Mouse (Mus musculus) hindbrain, embryonic 11.5 days (tissue): ENCODE results near the gene Mtmr3. TPM values are rescaled to one million over a fixed set of nuclear protein-coding genes. Genes with fewer than 3 reads are reported as not detected.

ENCODE experiments used
- ATAC-seq: fragments of 200-750 bp; cut with Nextera tagmentation; 2 replicates; pipeline ENCODE4 v1.8.0; 2017; ENCODE audit warnings: mild to moderate bottlenecking, moderate TSS enrichment, moderate library complexity; ENCODE audit not compliant: low FRiP score
- DNase-seq: peaks from one replicate; pipeline ENCODE4 v3.0.0-alpha.2; 2015; ENCODE audit warnings: low spot score
- H3K27ac ChIP-seq: fragments of 300-500 bp; sonication (generic); 2 replicates; pipeline ENCODE4 v1.5.1; 2014; ENCODE audit warnings: mild to moderate bottlenecking, low read depth, low read length
- H3K27me3 ChIP-seq: fragments of 300-500 bp; sonication (generic); 2 replicates; pipeline ENCODE4 v1.6.1; 2014; ENCODE audit warnings: mild to moderate bottlenecking, low read length, moderate library complexity, mixed read lengths; ENCODE audit not compliant: control insufficient read depth, insufficient read depth
- H3K36me3 ChIP-seq: fragments of 300-500 bp; sonication (generic); 2 replicates; pipeline ENCODE4 v1.6.1; 2014; ENCODE audit warnings: mild to moderate bottlenecking, low read length, moderate library complexity, mixed read lengths; ENCODE audit not compliant: control insufficient read depth, insufficient read depth
- H3K4me1 ChIP-seq: fragments of 300-500 bp; sonication (generic); replicated peaks from 2 replicates; pipeline ENCODE4 v1.6.1; 2014; ENCODE audit warnings: low read length, mixed read lengths; ENCODE audit not compliant: control insufficient read depth, insufficient read depth
- H3K4me2 ChIP-seq: fragments of 300-500 bp; sonication (generic); replicated peaks from 2 replicates; pipeline ENCODE4 v1.6.1; 2014; ENCODE audit warnings: mild to moderate bottlenecking, low read depth, low read length
- H3K4me3 ChIP-seq: fragments of 300-500 bp; sonication (generic); 2 replicates; pipeline ENCODE4 v1.5.1; 2014; ENCODE audit warnings: low read depth, low read length
- H3K9ac ChIP-seq: fragments of 300-500 bp; sonication (generic); 2 replicates; pipeline ENCODE4 v1.6.1; 2014; ENCODE audit warnings: low read depth, low read length
- H3K9me3 ChIP-seq: fragments of 300-500 bp; sonication (generic); 2 replicates; pipeline ENCODE4 v1.6.1; 2016; ENCODE audit warnings: low read length; ENCODE audit not compliant: control insufficient read depth
- WGBS: fragments of 180-500 bp; shearing (Covaris S2); extraction: QIAGEN DNeasy Blood & Tissue Kit; methylation state at CpG from one replicate; pipeline ENCODE4 v1.1.7; 2014; 5-methylcytosine and 5-hydroxymethylcytosine counted together
- polyA plus RNA-seq: library from polyadenylated mRNA; unstranded; fragments of >200 nt; fragmentation: Nextera tagmentation; extraction: Ambion mirVana; gene quantifications from 2 replicates; pipeline ENCODE4 v1.2.1, GENCODE M21; 2014

Gene Mtmr3
- polyA plus RNA-seq, 1 experiment from 2014 or later = 29.2 TPM

DNA sequence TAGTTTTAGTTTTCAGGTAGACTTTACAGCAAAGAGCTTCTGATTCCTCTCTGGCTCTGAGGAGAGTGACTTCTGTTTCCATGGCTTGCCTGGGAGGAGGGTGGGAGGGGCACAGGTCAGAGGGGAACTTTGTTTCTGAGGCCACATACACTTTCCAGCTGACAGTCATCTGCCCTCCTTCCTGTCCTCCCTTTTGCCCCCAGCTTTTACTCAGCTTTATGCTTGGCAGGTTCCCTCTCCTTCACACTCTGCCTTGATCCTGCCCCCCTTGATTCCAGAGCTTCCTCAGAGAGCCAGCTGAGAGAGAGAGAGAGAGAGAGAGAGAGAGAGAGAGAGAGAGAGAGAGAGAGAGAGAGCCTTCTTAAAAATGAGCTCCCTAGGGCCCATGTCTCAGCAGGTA, 123.4 kb downstream of the Mtmr3 start:
- Histone ChIP-seq H3K4me2 (no peak overlapping the region), H3K4me3 (no peak overlapping the region), H3K27ac (no peak overlapping the region), H3K4me1 (no peaks in the 10 kb centered on the region), H3K36me3 (no peaks in the 10 kb centered on the region), H3K9ac (no peak overlapping the region), H3K27me3 (no peaks in the 10 kb centered on the region), H3K9me3 (no peaks in the 10 kb centered on the region)
- ATAC-seq (no peak), DNase-seq (no peak)

DNA sequence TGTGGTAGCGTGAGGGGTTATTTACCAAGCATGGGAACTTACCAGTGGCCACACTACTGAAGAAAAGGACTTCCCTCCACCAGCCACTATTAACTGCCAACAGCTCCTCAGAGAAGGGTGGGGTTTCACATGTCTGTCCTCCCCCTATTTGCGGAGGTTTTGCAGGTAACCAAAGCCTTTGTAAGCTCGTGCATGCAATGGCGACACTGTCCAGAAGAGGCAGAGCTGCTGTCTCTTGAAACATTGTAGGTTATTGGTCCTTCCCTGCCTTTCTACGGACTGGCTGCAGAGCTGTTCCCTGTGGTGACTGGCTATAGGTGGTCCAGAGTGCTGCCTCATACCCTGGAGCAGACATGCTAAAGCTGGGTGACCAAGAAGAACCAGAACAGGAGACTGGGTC, 125.6 kb downstream of the Mtmr3 start:
- H3K27me3 ChIP-seq = no peaks in the 10 kb centered on the region
- ATAC-seq (no peak), DNase-seq (no peak)
- no peak overlapping the region for H3K9ac ChIP-seq
- no peak overlapping the region for H3K4me3 ChIP-seq
- WGBS = 69% methylated on average over 5 of the region's 5 CpGs
- H3K4me2 ChIP-seq = no peak overlapping the region
- no peaks in the 10 kb centered on the region for H3K36me3 ChIP-seq
- no peaks in the 10 kb centered on the region for H3K4me1 ChIP-seq
- H3K9me3 ChIP-seq = no peaks in the 10 kb centered on the region
- no peak overlapping the region for H3K27ac ChIP-seq

DNA sequence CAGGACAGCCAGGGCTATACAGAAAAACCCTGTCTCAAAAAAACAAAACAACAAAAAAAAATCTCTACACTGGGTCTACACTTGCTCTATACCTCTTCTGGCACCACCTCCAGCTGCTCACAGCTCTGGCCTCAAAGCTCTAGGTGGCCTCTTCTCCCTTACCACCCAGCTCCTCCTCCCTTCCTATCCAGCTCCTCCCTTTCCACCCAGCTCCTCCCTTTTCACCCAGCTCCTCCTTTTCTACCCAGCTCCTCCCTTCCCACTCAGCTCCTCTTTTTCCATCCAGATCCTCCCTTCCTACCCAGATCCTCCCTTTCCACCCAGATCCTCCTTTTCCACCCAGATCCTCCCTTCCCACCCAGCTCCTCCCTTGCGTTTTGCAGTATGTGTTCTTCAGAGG, 127.2 kb downstream of the Mtmr3 start:
- Histone ChIP-seq H3K27me3 (no peaks in the 10 kb centered on the region), H3K4me3 (no peak overlapping the region), H3K9me3 (no peaks in the 10 kb centered on the region), H3K27ac (no peak overlapping the region), H3K4me2 (no peak overlapping the region), H3K4me1 (no peaks in the 10 kb centered on the region), H3K36me3 (no peaks in the 10 kb centered on the region), H3K9ac (no peak overlapping the region)
- DNase-seq = no peak
- WGBS = 88% methylated on average over 1 of the region's 1 CpGs
- ATAC-seq = no peak

DNA sequence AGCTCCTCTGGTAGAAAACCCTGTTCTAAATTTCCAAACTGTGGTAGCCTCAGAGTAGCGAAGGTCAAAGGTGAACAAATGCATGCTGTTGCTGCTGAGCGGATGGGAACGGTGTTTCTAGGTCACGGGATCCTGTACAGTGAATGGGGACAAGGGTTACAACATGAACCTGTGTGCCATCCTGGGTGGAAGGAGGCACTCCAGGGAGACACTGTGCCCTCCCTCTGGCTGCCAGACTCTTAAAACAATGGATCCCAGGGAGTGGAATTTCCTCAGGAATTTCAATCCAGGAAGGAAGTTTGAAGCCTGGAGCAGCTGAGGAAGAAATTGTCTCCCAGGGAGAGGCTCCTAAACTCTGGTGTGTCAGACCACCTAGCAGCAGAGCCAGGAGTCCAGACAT, 128.5 kb downstream of the Mtmr3 start:
- 60% methylated on average over 4 of the region's 4 CpGs for whole genome bisulfite sequencing

DNA sequence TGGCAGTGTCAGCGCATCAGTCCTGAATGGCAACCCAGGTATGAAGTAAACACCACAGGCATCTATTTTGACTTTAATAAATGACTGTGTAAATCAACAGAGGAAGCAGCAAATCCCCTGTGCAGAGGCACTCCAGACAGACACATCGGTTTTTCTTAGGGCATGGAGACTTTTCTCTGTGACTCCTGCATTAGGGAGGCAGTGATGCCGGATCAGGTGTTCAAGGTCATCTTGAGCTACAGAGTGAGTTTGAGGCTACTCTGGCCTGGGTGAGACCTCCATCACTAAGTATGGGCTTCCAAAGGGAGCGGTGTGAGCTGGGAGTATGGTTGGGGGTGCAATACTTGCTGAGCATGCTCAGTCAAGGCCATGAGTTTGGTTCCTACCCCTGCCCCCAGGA, 130.0 kb downstream of the Mtmr3 start:
- WGBS = 91% methylated on average over 4 of the region's 4 CpGs
- Histone ChIP-seq H3K4me3 (no peak overlapping the region), H3K27ac (no peak overlapping the region), H3K27me3 (no peaks in the 10 kb centered on the region), H3K9me3 (no peaks in the 10 kb centered on the region), H3K4me2 (no peak overlapping the region), H3K36me3 (no peaks in the 10 kb centered on the region), H3K4me1 (no peaks in the 10 kb centered on the region), H3K9ac (no peak overlapping the region)
- DNase-seq (no peak), ATAC-seq (no peak)

More for the DNA sequence above, 128.5 kb downstream of the Mtmr3 start:
- Histone ChIP-seq H3K9me3 (no peaks in the 10 kb centered on the region), H3K36me3 (no peaks in the 10 kb centered on the region), H3K4me2 (no peak overlapping the region), H3K9ac (no peak overlapping the region), H3K27me3 (no peaks in the 10 kb centered on the region), H3K27ac (no peak overlapping the region), H3K4me1 (no peaks in the 10 kb centered on the region), H3K4me3 (no peak overlapping the region)
- no peak for ATAC-seq
- DNase-seq = no peak

DNA sequence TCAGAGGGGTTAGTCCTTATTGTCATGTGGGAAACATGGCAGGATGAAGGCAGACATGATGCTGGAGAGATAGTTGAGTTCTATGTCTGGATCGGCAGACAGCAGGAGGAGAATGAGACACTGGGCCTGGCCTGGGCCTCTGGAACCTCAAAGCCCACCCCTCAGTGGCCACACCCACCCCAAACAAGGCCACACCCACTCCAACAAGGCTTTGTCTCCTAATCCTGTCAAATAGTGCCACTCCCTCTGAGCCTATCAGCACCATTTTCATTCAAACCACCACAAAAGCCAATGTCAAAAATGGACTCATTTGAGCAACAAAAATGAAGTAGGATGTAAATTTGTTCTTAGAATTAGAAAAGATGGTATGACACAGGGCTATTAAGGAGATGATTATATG, 130.5 kb downstream of the Mtmr3 start:
- no peaks in the 10 kb centered on the region for H3K4me1 ChIP-seq
- H3K9me3 ChIP-seq = no peaks in the 10 kb centered on the region
- WGBS = 82% methylated on average over 1 of the region's 1 CpGs
- no peaks in the 10 kb centered on the region for H3K36me3 ChIP-seq
- no peak overlapping the region for H3K4me3 ChIP-seq
- no peaks in the 10 kb centered on the region for H3K27me3 ChIP-seq
- no peak overlapping the region for H3K27ac ChIP-seq
- DNase-seq (no peak), ATAC-seq (no peak)
- no peak overlapping the region for H3K4me2 ChIP-seq
- no peak overlapping the region for H3K9ac ChIP-seq

DNA sequence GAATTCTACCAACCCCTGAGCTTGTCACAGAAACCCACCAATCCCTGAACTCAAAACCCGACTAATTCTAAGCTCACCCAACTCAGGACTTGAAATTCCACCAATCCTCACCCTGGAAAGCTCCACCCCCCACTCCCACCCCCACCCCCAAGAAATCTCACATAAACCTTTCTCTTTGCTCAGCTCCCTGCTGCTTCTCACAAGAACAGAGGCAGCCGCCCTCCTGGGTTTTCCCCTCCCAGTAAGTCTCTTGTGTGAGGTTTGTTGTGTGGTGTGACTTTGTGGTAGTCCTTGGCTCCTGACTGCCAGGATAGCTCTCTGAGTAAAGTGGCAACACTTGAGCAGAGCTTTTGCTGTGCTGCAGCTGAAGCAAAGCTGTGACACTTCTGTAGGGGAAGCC, 131.8 kb downstream of the Mtmr3 start:
- Histone ChIP-seq H3K9ac (no peak overlapping the region), H3K36me3 (no peaks in the 10 kb centered on the region), H3K27ac (no peak overlapping the region), H3K4me1 (no peaks in the 10 kb centered on the region), H3K4me2 (no peak overlapping the region), H3K9me3 (no peaks in the 10 kb centered on the region), H3K27me3 (no peaks in the 10 kb centered on the region), H3K4me3 (no peak overlapping the region)
- WGBS = 48% methylated on average over 2 of the region's 2 CpGs
- no peak for DNase-seq
- no peak for ATAC-seq

DNA sequence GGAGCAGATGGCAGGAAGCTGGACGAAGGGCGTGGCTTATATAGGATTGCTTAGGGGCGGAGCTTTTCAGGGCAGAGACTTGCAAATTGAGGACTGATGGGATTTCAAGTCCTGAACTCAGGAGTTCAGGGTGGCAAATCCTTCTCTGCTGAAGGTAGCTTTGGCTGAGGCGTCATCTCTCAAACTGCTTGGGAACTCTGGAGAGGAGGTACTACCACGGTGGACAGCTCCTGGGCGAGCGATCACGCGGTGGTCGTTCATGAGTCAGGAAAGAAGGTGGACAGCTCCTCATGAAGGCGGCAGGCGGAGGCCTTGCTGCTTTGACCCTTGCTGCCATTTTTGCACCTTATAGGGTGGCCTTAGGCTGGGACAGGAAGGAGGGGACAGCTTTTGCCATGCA, 133.5 kb downstream of the Mtmr3 start:
- 29% methylated on average over 12 of the region's 12 CpGs for WGBS
- Histone ChIP-seq H3K4me1 (no peaks in the 10 kb centered on the region), H3K4me2 (no peak overlapping the region), H3K9ac (no peak overlapping the region), H3K27ac (no peak overlapping the region), H3K4me3 (no peak overlapping the region), H3K27me3 (no peaks in the 10 kb centered on the region), H3K9me3 (no peaks in the 10 kb centered on the region), H3K36me3 (no peaks in the 10 kb centered on the region)
- DNase-seq (peak; percentile 25), ATAC-seq (no peak)

DNA sequence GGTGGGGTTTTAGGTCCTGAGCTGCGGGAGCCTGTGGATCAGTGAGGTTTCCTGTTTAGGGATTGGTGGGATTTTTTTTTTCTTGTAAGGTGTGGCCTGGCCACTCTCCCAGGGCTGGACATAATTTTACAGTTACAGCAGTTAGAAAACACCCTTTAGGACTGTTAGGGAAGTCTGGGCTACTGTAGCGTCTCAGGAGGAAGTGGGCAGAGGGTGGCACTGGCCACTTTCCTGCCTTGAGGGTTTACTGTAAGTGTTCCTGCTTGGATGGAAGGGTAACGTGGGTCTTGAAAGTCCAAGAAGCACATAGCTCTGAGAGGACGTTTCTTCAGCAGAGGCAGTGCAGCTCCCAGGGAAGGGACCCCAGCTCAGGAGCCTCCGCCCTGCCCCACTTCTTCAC, 134.0 kb downstream of the Mtmr3 start:
- no peaks in the 10 kb centered on the region for H3K27me3 ChIP-seq
- no peak overlapping the region for H3K27ac ChIP-seq
- DNase-seq (no peak), ATAC-seq (no peak)
- no peak overlapping the region for H3K4me3 ChIP-seq
- H3K36me3 ChIP-seq = no peaks in the 10 kb centered on the region
- no peaks in the 10 kb centered on the region for H3K4me1 ChIP-seq
- no peak overlapping the region for H3K9ac ChIP-seq
- no peaks in the 10 kb centered on the region for H3K9me3 ChIP-seq
- WGBS = 68% methylated on average over 5 of the region's 5 CpGs
- no peak overlapping the region for H3K4me2 ChIP-seq
